Mouse (Mus musculus) gastrocnemius, postnatal 4 days (tissue): ENCODE measurements around the gene Abhd2. TPM values are rescaled to one million over a fixed set of nuclear protein-coding genes. Genes with fewer than 3 reads are reported as not detected.
A peak's percentile ranks its signal among the peaks of the same experiment; 100 is the strongest.
"Not testable (repeated sequence)": the region's sequence is repeated elsewhere in the genome, so short reads cannot be mapped to it uniquely, and the experiment has no call there.

Experiments
- DNase-seq, 2 experiments: peaks; one replicate each; pipeline ENCODE4 v3.0.0; 2021 to 2022; ENCODE audit warnings: low spot score in 2 of 2, mixed read lengths in 2 of 2
- total RNA-seq, 2 experiments: library from RNA; stranded (reverse); gene quantifications; 2 replicates each; pipeline ENCODE4 v1.2.3; 2021

Abhd2 gene
- total RNA-seq, 2 experiments from 2014 or later, result 22.3 to 23.5 TPM

GRCm38 (mm10) chr7:79263776-79264175, 9.2 kb upstream of the Abhd2 start:
- DNase-seq, result no peak

GRCm38 (mm10) chr7:79266228-79266627, 6.8 kb upstream of the Abhd2 start:
- no peak for DNase-seq

- DNase-seq, result no peak
Observed at GRCm38 (mm10) chr7:79267690-79268388, 5.2 kb upstream of the Abhd2 start.

- no peak for DNase-seq
Observed at GRCm38 (mm10) chr7:79268897-79269296, 4.1 kb upstream of the Abhd2 start.

- no peak for DNase-seq
Observed at GRCm38 (mm10) chr7:79269411-79269810, 3.6 kb upstream of the Abhd2 start.

- no peak for DNase-seq
Observed at GRCm38 (mm10) chr7:79269866-79270265, 3.1 kb upstream of the Abhd2 start.

- no peak for DNase-seq
Observed at GRCm38 (mm10) chr7:79270961-79271387, 2.0 kb upstream of the Abhd2 start.

GRCm38 (mm10) chr7:79271861-79272788, 874 bp upstream of the Abhd2 start:
- no peak for DNase-seq

GRCm38 (mm10) chr7:79273738-79274472, 906 bp downstream of the Abhd2 start:
- DNase-seq, result peak in 1 of 2 experiments; percentile 36

GRCm38 (mm10) chr7:79274473-79275010, 1.5 kb downstream of the Abhd2 start:
- DNase-seq, result no peak

- no peak for DNase-seq
Observed at GRCm38 (mm10) chr7:79275345-79275744, 2.3 kb downstream of the Abhd2 start.

- DNase-seq, result no peak
Observed at GRCm38 (mm10) chr7:79278432-79278831, 5.4 kb downstream of the Abhd2 start.

- DNase-seq, result no peak
Observed at GRCm38 (mm10) chr7:79279376-79280029, 6.5 kb downstream of the Abhd2 start.

- DNase-seq, result no peak
Observed at GRCm38 (mm10) chr7:79282883-79283670, 10.1 kb downstream of the Abhd2 start.

GRCm38 (mm10) chr7:79283671-79283941, 10.6 kb downstream of the Abhd2 start:
- not testable (repeated sequence) for DNase-seq

- no peak for DNase-seq
Observed at GRCm38 (mm10) chr7:79284160-79284888, 11.3 kb downstream of the Abhd2 start.

GRCm38 (mm10) chr7:79284889-79285280, 11.9 kb downstream of the Abhd2 start:
- no peak for DNase-seq

- no peak for DNase-seq
Observed at GRCm38 (mm10) chr7:79285408-79285807, 12.4 kb downstream of the Abhd2 start.

- DNase-seq, result no peak
Observed at GRCm38 (mm10) chr7:79287226-79287625, 14.2 kb downstream of the Abhd2 start.
